Mouse (Mus musculus) T-cell, adult 2 months (primary cell): Measurements from ENCODE around the gene Dmtf1.

Experiments used
- DNase-seq: peaks from one replicate; pipeline ENCODE4 v3.0.0; 2022; ENCODE audit warnings: low spot score

The Dmtf1 gene

GRCm38 (mm10) chr5:9107296-9108089 lies 54.1 kb downstream of the Dmtf1 start:
- peak; percentile 27 for DNase-seq

GRCm38 (mm10) chr5:9106806-9107205 lies 54.8 kb downstream of the Dmtf1 start:
- DNase-seq = no peak

- no peak for DNase-seq
These were observed 57.6 kb downstream of the Dmtf1 start for GRCm38 (mm10) chr5:9103958-9104357.

GRCm38 (mm10) chr5:9102696-9103095 lies 58.9 kb downstream of the Dmtf1 start:
- no peak for DNase-seq

- no peak for DNase-seq
These were observed 60.5 kb downstream of the Dmtf1 start for GRCm38 (mm10) chr5:9100849-9101801.

GRCm38 (mm10) chr5:9100207-9100848 lies 61.2 kb downstream of the Dmtf1 start, which contains the start of gene Tmem243:
Gene Tmem243, plus strand, starts transcription at chr5:9100668.
- peak; percentile 86 for DNase-seq

- DNase-seq = no peak
These were observed 68.1 kb downstream of the Dmtf1 start for GRCm38 (mm10) chr5:9093490-9093889.

- no peak for DNase-seq
These were observed 68.9 kb downstream of the Dmtf1 start for GRCm38 (mm10) chr5:9092716-9093115.

GRCm38 (mm10) chr5:9090493-9091106 lies 71.0 kb downstream of the Dmtf1 start:
- no peak for DNase-seq

- peak; percentile 50 for DNase-seq
These were observed 74.5 kb downstream of the Dmtf1 start for GRCm38 (mm10) chr5:9086924-9087719.

GRCm38 (mm10) chr5:9079773-9080501 lies 81.6 kb downstream of the Dmtf1 start:
- DNase-seq = no peak

GRCm38 (mm10) chr5:9073177-9073854 lies 88.3 kb downstream of the Dmtf1 start:
- DNase-seq = peak; percentile 58

- no peak for DNase-seq
These were observed 90.2 kb downstream of the Dmtf1 start for GRCm38 (mm10) chr5:9071360-9071759.

GRCm38 (mm10) chr5:9069599-9070209 lies 91.9 kb downstream of the Dmtf1 start:
- no peak for DNase-seq

- DNase-seq = no peak
These were observed 92.7 kb downstream of the Dmtf1 start for GRCm38 (mm10) chr5:9068886-9069285.
